8 mouse cellular contexts compared by ENCODE assay signal in genomic region chrX:101260441-101261325, GRCm38 (mm10). TPM values are rescaled to one million over a fixed set of nuclear protein-coding genes. Genes with fewer than 3 reads are reported as not detected.
A peak's percentile ranks its signal among the peaks of the same experiment; 100 is the strongest.
DNase-seq lines count a peak whose midpoint lies in the region; ATAC-seq lines count a peak whose summit lies in the region.

No protein-coding gene starts in this region.

- peaks cover 42% of the 10 kb centered on the region for H3K36me3 ChIP-seq in megakaryocyte, embryonic 14.5 days (replicated peaks; ENCODE audit: low read length)
- H3K36me3 ChIP-seq in forebrain, embryonic 14.5 days (ENCODE audit: control insufficient read depth, insufficient read depth, low read length): no peaks in the 10 kb centered on the region
- peaks cover 23% of the 10 kb centered on the region for H3K36me3 ChIP-seq in liver, embryonic 15.5 days (replicated peaks)

- H3K4me2 ChIP-seq in forebrain, embryonic 14.5 days (ENCODE audit: low read length): no peak overlapping the region
- H3K4me2 ChIP-seq in liver, embryonic 15.5 days: no peak overlapping the region

- no peak overlapping the region for H3K9ac ChIP-seq in forebrain, embryonic 14.5 days (ENCODE audit: low read length)
- H3K9ac ChIP-seq in liver, embryonic 15.5 days: no peak overlapping the region

- H3K4me1 ChIP-seq in megakaryocyte, embryonic 14.5 days: peaks cover 24% of the 10 kb centered on the region
- H3K4me1 ChIP-seq in forebrain, embryonic 14.5 days (ENCODE audit: control insufficient read depth, insufficient read depth, low read length): no peaks in the 10 kb centered on the region
- H3K4me1 ChIP-seq in liver, embryonic 15.5 days (replicated peaks): peaks cover 19% of the 10 kb centered on the region

- DNase-seq in forebrain, embryonic 14.5 days (ENCODE audit: low spot score): peak; percentile 27
- DNase-seq in thymus, postnatal 14 days: peak; percentile 73
- DNase-seq in spleen, postnatal 4 days (ENCODE audit: low spot score in 2 of 2): no peak
- no peak for DNase-seq in right cerebral cortex, postnatal 10 days (ENCODE audit: low spot score in 2 of 2)
- no peak for DNase-seq in layer of hippocampus, adult 9-11 months

- H3K4me3 ChIP-seq in megakaryocyte, embryonic 14.5 days (replicated peaks): peak overlapping the region; percentile 33
- H3K4me3 ChIP-seq in forebrain, embryonic 14.5 days (ENCODE audit: low read depth, low read length): no peak overlapping the region
- H3K4me3 ChIP-seq in liver, embryonic 15.5 days (replicated peaks): no peak overlapping the region

- H3K27ac ChIP-seq in forebrain, embryonic 14.5 days (ENCODE audit: low read depth, low read length): no peak overlapping the region; the same call in 1 of the 2 replicates
- 0 out of 2 replicates have a peak overlapping the region, but pooled peaks have one; percentile 6 for H3K27ac ChIP-seq in liver, embryonic 15.5 days (replicated peaks)

- ATAC-seq in megakaryocyte, adult 5-6 weeks (ENCODE audit: poor library complexity, severe bottlenecking): no peak
- ATAC-seq in forebrain, embryonic 14.5 days: peak; percentile 79
- ATAC-seq in liver, embryonic 15.5 days (ENCODE audit: insufficient read depth): 0 out of 2 replicates have a peak, but pooled peaks have one; percentile 8

- H3K27me3 ChIP-seq in megakaryocyte, embryonic 14.5 days (replicated peaks): peaks cover 35% of the 10 kb centered on the region
- no peaks in the 10 kb centered on the region for H3K27me3 ChIP-seq in forebrain, embryonic 14.5 days (replicated peaks; ENCODE audit: control insufficient read depth, insufficient read depth, low read length)
- peaks cover 5% of the 10 kb centered on the region; the same call in 1 of the 2 replicates for H3K27me3 ChIP-seq in liver, embryonic 15.5 days

- WGBS in forebrain, embryonic 14.5 days: 29% methylated on average over 13 of the region's 13 CpGs
- WGBS in liver, embryonic 15.5 days (ENCODE audit: insufficient replicate concordance): 24% methylated on average over 12 of the region's 13 CpGs

- peaks cover 2% of the 10 kb centered on the region; the same call in 1 of the 2 replicates for H3K9me3 ChIP-seq in megakaryocyte, embryonic 14.5 days
- no peaks in the 10 kb centered on the region for H3K9me3 ChIP-seq in forebrain, embryonic 14.5 days (replicated peaks; ENCODE audit: control insufficient read depth, low read length)
- H3K9me3 ChIP-seq in liver, embryonic 15.5 days (replicated peaks): no peaks in the 10 kb centered on the region

RNA-seq across cellular contexts. Expression of gene Gm614, which starts 3.1 kb away (rescaled TPM):
- polyA plus RNA-seq in megakaryocyte, embryonic 14.5 days (2012; ENCODE audit: insufficient read depth, low replicate concordance): not detected in 2 replicates
- total RNA-seq in megakaryocyte, adult 5-6 weeks (2015): 1.0 TPM in 1 of 2 replicates, not detected in the other
- not detected in 2 replicates for total RNA-seq in megakaryocyte, adult 5-6 weeks (2017)
- not detected in 2 replicates for polyA plus RNA-seq in forebrain, embryonic 14.5 days (2014; fragmentation: Nextera tagmentation; extraction: Ambion mirVana)
- not detected in 2 replicates for polyA plus RNA-seq in liver, embryonic 15.5 days (2015; fragmentation: Nextera tagmentation; extraction: Ambion mirVana)

RNA-seq across cellular contexts. Expression of gene Foxo4, which starts 6.4 kb away (rescaled TPM):
- polyA plus RNA-seq in megakaryocyte, embryonic 14.5 days (2012; ENCODE audit: insufficient read depth, low replicate concordance): 4.0 and 6.7 TPM in 2 replicates
- total RNA-seq in megakaryocyte, adult 5-6 weeks (2015): 2.6 and 3.0 TPM in 2 replicates
- 8.2 and 9.2 TPM in 2 replicates for total RNA-seq in megakaryocyte, adult 5-6 weeks (2017)
- polyA plus RNA-seq in forebrain, embryonic 14.5 days (2014; fragmentation: Nextera tagmentation; extraction: Ambion mirVana): 1.0 and 1.2 TPM in 2 replicates
- 1.5 TPM in 2 replicates for polyA plus RNA-seq in liver, embryonic 15.5 days (2015; fragmentation: Nextera tagmentation; extraction: Ambion mirVana)

RNA-seq across cellular contexts. Expression of gene Il2rg, which starts 7.4 kb away (rescaled TPM):
- 11.0 and 35.1 TPM in 2 replicates for polyA plus RNA-seq in megakaryocyte, embryonic 14.5 days (2012; ENCODE audit: insufficient read depth, low replicate concordance)
- 47.4 and 60.1 TPM in 2 replicates for total RNA-seq in megakaryocyte, adult 5-6 weeks (2015)
- 35.2 and 64.5 TPM in 2 replicates for total RNA-seq in megakaryocyte, adult 5-6 weeks (2017)
- 6.2 and 6.5 TPM in 2 replicates for polyA plus RNA-seq in forebrain, embryonic 14.5 days (2014; fragmentation: Nextera tagmentation; extraction: Ambion mirVana)
- polyA plus RNA-seq in liver, embryonic 15.5 days (2015; fragmentation: Nextera tagmentation; extraction: Ambion mirVana): 9.4 and 9.6 TPM in 2 replicates

RNA-seq across cellular contexts. Expression of gene Gm20489, which starts 8.1 kb away (rescaled TPM):
- 0.11 TPM in 1 of 2 replicates, not detected in the other for polyA plus RNA-seq in megakaryocyte, embryonic 14.5 days (2012; ENCODE audit: insufficient read depth, low replicate concordance)
- total RNA-seq in megakaryocyte, adult 5-6 weeks (2015): not detected in 2 replicates
- total RNA-seq in megakaryocyte, adult 5-6 weeks (2017): not detected in 2 replicates
- polyA plus RNA-seq in forebrain, embryonic 14.5 days (2014; fragmentation: Nextera tagmentation; extraction: Ambion mirVana): not detected in 2 replicates
- not detected in 2 replicates for polyA plus RNA-seq in liver, embryonic 15.5 days (2015; fragmentation: Nextera tagmentation; extraction: Ambion mirVana)

RNA-seq across cellular contexts. Expression of gene Med12, which starts 13.1 kb away (rescaled TPM):
- polyA plus RNA-seq in megakaryocyte, embryonic 14.5 days (2012; ENCODE audit: insufficient read depth, low replicate concordance): 38.3 and 44.1 TPM in 2 replicates
- 46.8 and 63.7 TPM in 2 replicates for total RNA-seq in megakaryocyte, adult 5-6 weeks (2015)
- 28.7 and 37.4 TPM in 2 replicates for total RNA-seq in megakaryocyte, adult 5-6 weeks (2017)
- 24.7 and 25.0 TPM in 2 replicates for polyA plus RNA-seq in forebrain, embryonic 14.5 days (2014; fragmentation: Nextera tagmentation; extraction: Ambion mirVana)
- polyA plus RNA-seq in liver, embryonic 15.5 days (2015; fragmentation: Nextera tagmentation; extraction: Ambion mirVana): 21.4 and 23.1 TPM in 2 replicates

Comparison
In these comparisons a context has a peak if more than half of its experiments do, and no peak if none do; other contexts are left out.
1. DNase-seq: peak in forebrain, embryonic 14.5 days (single experiment) and thymus, postnatal 14 days (single experiment); none in spleen, postnatal 4 days (0 of 2), right cerebral cortex, postnatal 10 days (0 of 2) and layer of hippocampus, adult 9-11 months (single experiment).